Mouse (Mus musculus) right cerebral cortex, postnatal 36 days (tissue): ENCODE data around the gene Gm16223.

Experiments
- DNase-seq, 2 experiments: peaks; one replicate each; pipeline ENCODE4 v3.0.0; 2022; ENCODE audit warnings: low spot score in 2 of 2, mixed read lengths in 1 of 2

The Gm16223 gene

GRCm38 (mm10) chr5:42067476-42068187 is at the start of gene Gm16223:
TSS of gene Gm16223 (plus strand) at chr5:42067960.
- DNase-seq, result no peak

DNA sequence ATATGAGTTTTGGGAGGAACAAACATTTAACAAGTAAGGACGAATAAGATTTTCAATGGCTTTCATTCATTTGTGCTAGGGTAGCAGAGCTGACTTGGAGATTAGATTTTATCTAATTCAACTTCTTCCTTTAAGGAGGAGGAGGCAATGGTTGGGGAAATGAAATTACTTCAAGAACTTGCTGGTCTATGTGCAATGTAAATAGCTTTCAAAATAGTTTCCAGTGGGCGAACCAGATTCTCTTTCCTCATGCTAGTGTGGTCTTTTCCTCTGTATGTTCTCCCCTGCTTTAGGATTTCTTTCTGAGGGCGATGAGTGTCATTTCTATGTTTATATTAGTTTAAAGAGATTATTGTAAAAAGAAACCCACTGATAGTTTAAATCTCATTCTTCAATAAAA is 45.7 kb upstream of the Gm16223 start:
- DNase-seq, result no peak

- DNase-seq, result no peak
These were observed 44.2 kb upstream of the Gm16223 start for GRCm38 (mm10) chr5:42023521-42023920.

DNA sequence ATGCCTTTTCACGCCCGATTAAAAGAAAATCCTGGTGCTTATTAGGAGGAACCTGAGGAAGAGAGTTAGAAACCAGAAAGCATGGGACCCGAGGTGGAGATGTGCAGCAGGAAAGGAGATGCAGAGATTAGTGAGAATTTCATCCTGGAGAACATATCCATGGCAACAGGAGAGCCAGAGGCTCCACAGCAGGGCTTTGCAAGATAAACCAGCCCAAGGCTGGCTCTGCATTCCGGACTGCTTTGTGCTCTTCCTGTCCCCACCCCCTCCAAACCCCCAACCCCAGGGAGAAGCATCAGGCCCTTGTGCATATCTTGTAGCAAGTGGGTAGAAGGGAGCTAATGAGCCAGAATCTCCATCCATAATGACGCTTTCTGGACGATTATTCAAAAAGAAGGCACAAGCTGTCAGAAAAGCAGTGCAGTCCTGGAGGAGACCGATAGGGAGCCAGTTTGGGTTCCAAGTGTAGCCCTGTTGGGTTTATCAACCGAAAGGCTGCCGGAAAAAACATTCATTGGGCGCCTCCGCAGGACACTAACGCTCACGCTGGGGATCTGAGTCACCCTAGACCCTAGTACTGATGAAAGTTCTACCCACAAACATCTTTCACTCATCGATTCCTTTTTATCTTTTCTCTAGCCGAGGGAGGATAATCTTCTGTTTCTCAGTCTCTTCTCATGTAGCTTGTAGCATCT is 31.2 kb upstream of the Gm16223 start:
- DNase-seq, result no peak

DNA sequence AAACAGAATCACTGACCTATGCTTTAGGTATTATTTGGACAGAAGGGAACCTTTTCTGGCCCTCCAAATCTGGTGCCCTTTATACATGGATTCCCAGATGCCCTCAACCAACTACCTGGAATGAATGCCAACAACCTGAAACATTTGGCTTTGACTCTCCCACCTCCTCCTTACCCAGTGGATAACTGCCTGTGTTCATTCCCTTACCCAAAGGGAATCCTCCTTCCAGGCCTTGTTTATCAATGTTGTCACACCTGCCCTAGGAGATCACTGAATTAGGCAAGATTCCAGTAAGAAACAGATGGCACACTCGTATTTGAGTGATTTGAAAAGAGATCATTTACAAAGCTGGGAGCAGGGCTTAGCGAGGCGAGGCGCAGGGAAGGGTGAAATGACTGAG is 13.1 kb upstream of the Gm16223 start:
- no peak for DNase-seq

DNA sequence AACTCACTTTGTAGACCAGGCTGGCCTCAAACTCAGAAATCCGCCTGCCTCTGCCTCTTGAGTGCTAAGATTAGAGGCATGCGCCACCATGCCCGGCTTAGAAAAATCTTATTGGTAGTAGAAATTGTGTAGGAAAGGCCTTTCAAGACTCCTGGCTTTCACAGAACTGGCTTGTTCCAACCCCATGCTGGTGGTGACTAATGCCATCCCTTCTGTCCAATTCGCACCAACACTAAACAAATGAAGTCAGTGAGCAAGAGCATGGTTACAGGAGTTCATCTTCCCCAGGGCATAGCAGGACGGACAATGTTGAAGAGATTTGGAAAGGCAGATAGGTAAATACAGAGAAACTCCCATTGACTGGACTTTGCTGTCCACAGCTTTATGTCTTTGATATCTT is 12.6 kb upstream of the Gm16223 start:
- no peak for DNase-seq

DNA sequence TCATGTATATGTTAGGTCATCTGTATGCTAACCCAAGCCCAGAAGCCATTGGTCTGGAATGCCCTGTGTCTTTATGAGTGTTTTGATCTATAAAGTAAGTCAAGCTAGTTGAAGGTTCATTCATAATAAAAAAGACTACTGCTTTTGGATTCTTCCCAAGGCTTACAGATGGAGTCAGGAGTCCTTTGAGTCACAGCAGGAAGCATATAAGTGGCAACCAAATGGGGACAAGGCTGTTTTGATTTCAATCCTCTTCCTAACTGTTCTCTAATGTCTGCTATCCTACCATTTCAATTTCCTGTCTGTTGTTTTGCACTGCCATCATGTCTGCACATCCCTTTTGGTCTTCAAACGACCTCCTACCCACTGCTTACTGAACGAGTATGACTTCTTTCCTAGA is 2.7 kb upstream of the Gm16223 start:
- no peak for DNase-seq

DNA sequence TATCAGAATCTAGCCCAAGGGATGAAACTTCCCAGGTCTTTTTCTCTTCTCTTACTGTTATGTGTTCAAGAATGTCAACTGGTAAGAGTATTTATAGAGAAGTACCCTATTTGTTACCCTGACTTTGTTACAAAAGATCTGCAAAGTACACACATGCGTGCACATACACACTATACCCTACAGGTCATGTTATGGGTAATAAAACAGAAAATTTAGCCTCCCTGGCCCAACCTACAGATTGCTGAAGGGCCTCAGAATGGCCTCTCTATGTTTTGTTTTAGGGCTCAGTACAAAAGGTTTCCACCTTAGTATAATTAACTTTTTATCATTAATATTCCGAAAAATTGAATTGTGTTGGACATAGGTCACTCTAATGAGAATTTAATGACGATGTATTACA is 685 bp upstream of the Gm16223 start:
- no peak for DNase-seq

DNA sequence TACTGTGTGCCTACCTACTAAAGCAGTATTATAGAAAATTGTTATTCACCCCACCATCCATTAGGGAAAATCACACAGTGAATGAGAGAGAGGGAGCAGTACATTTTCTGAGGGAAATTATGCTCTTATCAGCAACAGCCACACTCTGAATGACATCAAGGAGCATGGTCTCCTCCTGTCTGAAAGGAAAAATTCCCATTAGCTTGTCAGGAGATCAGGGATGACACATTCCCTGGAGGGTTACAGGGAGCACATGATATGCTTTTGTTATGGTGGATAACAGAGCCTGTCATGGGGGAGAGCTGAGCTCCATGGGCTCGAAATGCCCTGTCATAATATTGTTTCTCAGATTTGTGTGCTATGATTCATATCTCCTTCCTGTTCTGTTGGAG is 424 bp downstream of the Gm16223 start:
- no peak for DNase-seq

GRCm38 (mm10) chr5:42116586-42117346 is 49.0 kb downstream of the Gm16223 start:
- DNase-seq, result no peak

- no peak for DNase-seq
These were observed 57.8 kb downstream of the Gm16223 start for GRCm38 (mm10) chr5:42125562-42125961.

DNA sequence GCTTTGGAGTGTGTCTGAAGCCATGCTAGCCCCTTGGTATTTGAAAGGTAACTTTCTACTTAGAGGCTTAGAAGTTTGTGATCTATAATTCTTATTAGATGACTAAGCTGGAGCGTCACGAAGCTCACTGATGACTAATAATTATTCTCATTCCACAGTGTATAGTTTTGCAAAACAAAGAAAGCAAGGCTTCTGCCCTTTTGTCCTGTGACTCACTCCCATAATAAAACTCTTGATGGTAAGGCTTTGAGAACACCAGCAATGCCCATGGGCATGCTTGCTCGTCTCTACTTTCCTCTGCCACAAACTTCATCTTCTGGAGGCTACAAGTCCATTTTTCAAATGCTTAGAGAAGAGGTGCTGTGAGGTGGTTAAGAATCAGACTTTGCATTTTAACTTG is 87.9 kb downstream of the Gm16223 start:
- DNase-seq, result no peak

DNA sequence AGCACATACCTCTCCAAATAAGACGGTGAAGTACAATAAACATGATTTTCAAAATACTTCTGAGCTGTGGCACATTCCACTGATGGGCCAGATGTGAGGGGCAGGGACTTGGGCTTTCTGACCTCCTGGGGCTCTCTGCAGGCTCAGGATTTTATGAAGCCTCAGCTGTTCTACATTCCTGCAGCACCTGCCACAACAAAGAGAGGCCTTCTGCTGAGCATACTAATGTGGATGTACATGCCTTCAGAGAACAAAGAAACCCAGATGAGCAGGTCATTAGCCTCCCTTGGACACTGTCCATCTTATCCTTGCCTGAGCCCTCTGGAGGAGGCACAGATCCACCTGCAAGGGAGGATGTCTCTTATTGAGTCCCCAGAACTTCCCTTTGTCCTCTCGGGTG is 97.0 kb downstream of the Gm16223 start:
- no peak for DNase-seq

DNA sequence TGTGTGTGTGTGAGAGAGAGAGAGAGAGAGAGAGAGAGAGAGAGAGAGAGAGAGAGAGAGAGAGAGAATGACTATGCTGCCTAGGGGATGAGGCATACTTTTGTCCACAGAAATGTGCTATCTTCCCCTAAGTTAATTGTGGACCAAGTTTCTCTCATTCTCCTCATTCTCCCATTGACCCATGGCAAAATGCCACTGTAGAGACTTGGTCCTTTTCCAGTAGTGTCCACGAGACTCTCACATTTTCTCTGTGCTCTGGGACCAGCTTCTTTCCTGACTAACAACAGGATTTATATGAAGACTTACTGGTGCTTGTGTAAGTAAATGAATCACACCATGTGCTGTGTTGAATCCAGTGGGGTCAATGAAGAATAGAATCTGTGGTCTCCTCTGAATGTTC is 98.6 kb downstream of the Gm16223 start:
- DNase-seq, result no peak

DNA sequence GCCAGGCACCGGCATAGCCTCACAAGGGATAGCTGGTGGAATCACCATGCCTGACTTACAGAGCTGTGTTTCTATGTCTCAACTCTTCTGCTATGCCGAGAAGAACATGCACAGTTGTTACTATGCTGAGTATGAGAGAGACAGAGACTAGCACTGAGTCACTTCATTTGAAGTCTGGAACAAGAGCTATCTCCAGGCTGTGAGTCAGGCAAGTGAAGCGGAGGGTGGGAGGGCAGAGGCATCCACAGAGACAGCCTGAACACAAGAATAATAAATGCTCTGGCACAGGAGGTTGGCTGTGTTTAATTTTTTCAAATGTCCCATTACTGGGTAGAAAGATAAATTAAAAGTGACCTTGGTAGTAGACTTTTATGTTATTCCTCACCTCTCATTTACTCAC is 100.3 kb downstream of the Gm16223 start:
- peak; percentile 32 to 61 for DNase-seq

- DNase-seq, result no peak
These were observed 101.0 kb downstream of the Gm16223 start for GRCm38 (mm10) chr5:42168785-42169184.

- DNase-seq, result no peak
These were observed 106.3 kb downstream of the Gm16223 start for GRCm38 (mm10) chr5:42174109-42174508.

GRCm38 (mm10) chr5:42175424-42175823 is 107.7 kb downstream of the Gm16223 start:
- no peak for DNase-seq

GRCm38 (mm10) chr5:42198493-42198892 is 130.7 kb downstream of the Gm16223 start:
- no peak for DNase-seq

DNA sequence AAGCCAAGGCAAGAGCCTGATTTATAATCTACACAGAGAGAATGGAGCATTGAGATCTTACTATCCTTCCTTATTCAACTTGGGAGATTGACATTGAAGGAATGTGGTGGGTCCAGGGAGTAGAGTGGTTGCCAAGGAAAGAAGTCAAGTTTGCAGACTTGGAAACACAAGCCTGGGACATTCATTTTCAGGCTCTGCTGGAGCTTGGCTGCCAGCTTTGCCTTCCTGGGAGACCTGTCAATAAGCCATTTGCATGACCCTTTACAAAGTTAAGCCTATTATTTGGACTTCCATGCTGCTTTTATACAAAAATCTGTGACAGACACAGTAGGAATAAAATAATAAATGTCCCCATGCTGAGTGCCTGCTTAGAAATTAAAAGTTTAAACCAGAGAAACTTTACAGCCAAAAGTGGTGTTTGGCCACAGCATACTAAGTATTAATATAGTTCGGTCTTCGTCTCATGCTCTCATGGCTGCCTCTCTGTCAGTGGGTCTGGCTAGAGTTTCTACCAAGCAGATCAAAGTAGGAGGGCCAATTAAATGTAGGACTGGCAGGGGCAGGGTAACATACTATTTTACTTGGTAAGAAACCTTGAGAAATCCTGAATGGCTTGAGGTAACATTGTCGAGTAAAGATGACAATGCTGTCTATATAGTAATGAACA is 139.8 kb downstream of the Gm16223 start:
- no peak for DNase-seq

DNA sequence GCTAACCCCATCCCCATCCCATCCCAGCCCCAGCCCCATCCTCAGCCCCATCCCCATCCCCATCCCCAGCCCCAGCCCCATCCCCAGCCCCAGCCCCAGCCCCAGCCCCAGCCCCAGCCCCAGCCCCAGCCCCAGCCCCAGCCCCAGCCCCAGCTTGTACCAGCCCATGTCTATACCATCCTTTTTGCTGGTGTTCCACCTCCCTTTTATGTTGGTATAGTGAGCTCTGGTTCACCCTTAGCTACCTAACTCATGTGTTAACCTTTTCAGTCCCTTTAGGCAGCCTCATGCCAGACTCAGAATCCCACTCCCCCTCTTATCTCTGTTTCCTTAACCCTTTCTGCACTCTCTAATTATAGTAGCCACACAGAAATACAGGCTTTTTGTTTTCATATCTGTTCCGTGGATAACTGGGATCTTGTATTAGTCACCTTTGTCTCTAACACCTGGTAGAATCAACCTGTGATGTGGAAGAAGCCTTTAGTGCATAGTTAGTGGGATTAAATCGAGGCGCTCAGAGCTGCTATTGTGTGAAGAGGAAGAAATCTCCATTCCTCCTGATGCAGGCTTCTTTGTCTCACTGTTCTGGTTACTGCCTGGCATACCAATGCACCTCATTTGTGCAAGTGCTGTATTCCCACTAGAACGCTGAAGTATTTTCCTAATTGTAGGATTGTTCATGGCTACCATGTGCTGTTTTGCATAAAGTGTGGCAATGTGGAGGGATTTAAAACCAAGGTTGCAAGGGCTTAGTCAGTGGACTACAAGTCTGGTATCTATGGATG is 144.0 kb downstream of the Gm16223 start:
- no peak for DNase-seq
